In genomic region chr10:70477741-70478145, GRCm38 (mm10) we compare ENCODE assay signal across 15 mouse cellular contexts. TPM values are rescaled to one million over a fixed set of nuclear protein-coding genes. Genes with fewer than 3 reads are reported as not detected.
DNase-seq lines count a peak whose midpoint lies in the region; ATAC-seq and TF ChIP-seq lines count a peak whose summit lies in the region.
"Had no signal": no experiment of that assay in that cellular context is flagged by ENCODE, and none has a peak within 500 bp of the region (broad histone marks: within the 10 kb centered on the region; RNA-seq: fewer than 3 reads in every experiment).

No protein-coding gene starts in this region.

- no peak overlapping the region for H3K4me2 ChIP-seq in kidney, embryonic 16.5 days (replicated peaks; ENCODE audit: low read depth, low read length)
- H3K4me2 ChIP-seq: embryonic facial prominence, embryonic 12.5 days; forebrain, embryonic 12.5 days; hindbrain, embryonic 15.5 days; limb, embryonic 12.5 days; lung, embryonic 14.5 days had no signal

- no peaks in the 10 kb centered on the region; the same call in 1 of the 2 replicates for H3K27me3 ChIP-seq in thymus, adult 2 months (ENCODE audit: control insufficient read depth, insufficient read depth, low read length)
- H3K27me3 ChIP-seq in kidney, embryonic 16.5 days (ENCODE audit: insufficient read depth, low read length): no peaks in the 10 kb centered on the region
- H3K27me3 ChIP-seq: embryonic facial prominence, embryonic 12.5 days; forebrain, embryonic 12.5 days; hindbrain, embryonic 15.5 days; limb, embryonic 12.5 days had no signal

- intact Hi-C loops in left cerebral cortex, postnatal 4 days (cut with DNase I): no loop called here
- intact Hi-C loops in left cerebral cortex, postnatal 36 days (cut with DNase I): no loop called here
- intact Hi-C loops in heart, postnatal 36 days (cut with DNase I): no loop called here

- TF ChIP-seq POLR2A in thymus, adult 2 months (IDR thresholded peaks at IDR 0.05; ENCODE audit: control insufficient read depth, extremely low read depth, insufficient read depth, low read length, poor library complexity): no peak

- DNase-seq in left cerebral cortex, postnatal 4 days: peak; percentile 17
- DNase-seq in left cerebral cortex, postnatal 36 days (ENCODE audit: low spot score in 2 of 2): no peak
- peak; percentile 61 for DNase-seq in brain, adult 2 months (ENCODE audit: low read depth, low spot score)
- peak; percentile 84 to 85 for DNase-seq in cerebellum, postnatal 10 days
- peak; percentile 16 to 51 for DNase-seq in heart, postnatal 36 days
- DNase-seq in thymus, adult 2 months: no peak
- no peak for DNase-seq in ovary, postnatal 10 days (ENCODE audit: low spot score)
- DNase-seq: kidney, adult 9 months; layer of hippocampus, adult 9-11 months; lung, embryonic 14.5 days had no signal

- no peak for ATAC-seq in kidney, embryonic 16.5 days (ENCODE audit: low FRiP score, low TSS enrichment)

- H3K4me1 ChIP-seq in thymus, adult 2 months (replicated peaks; ENCODE audit: control insufficient read depth, insufficient read depth, low read length): no peaks in the 10 kb centered on the region
- no peaks in the 10 kb centered on the region for H3K4me1 ChIP-seq in kidney, embryonic 16.5 days (ENCODE audit: insufficient read depth, low read length)
- H3K4me1 ChIP-seq: embryonic facial prominence, embryonic 12.5 days; forebrain, embryonic 12.5 days; hindbrain, embryonic 15.5 days; limb, embryonic 12.5 days had no signal

- TF ChIP-seq CTCF in thymus, adult 2 months (IDR thresholded peaks at IDR 0.05; ENCODE audit: borderline replicate concordance, control insufficient read depth, extremely low read depth, insufficient read depth, low read length, poor library complexity): no peak

- H3K4me3 ChIP-seq in thymus, adult 2 months (ENCODE audit: control insufficient read depth, insufficient read depth, low read length): no peak overlapping the region
- no peak overlapping the region for H3K4me3 ChIP-seq in kidney, embryonic 16.5 days (ENCODE audit: low read length)
- H3K4me3 ChIP-seq: embryonic facial prominence, embryonic 12.5 days; forebrain, embryonic 12.5 days; hindbrain, embryonic 15.5 days; limb, embryonic 12.5 days had no signal

- no peaks in the 10 kb centered on the region; the same call in 1 of the 2 replicates for H3K9me3 ChIP-seq in kidney, embryonic 16.5 days (ENCODE audit: low read length)
- H3K9me3 ChIP-seq: embryonic facial prominence, embryonic 12.5 days; hindbrain, embryonic 15.5 days; limb, embryonic 12.5 days had no signal

- H3K27ac ChIP-seq in thymus, adult 2 months (ENCODE audit: control insufficient read depth, insufficient read depth, low read length): no peak overlapping the region
- no peak overlapping the region for H3K27ac ChIP-seq in kidney, embryonic 16.5 days (ENCODE audit: low read length)
- H3K27ac ChIP-seq: embryonic facial prominence, embryonic 12.5 days; forebrain, embryonic 12.5 days; hindbrain, embryonic 15.5 days; limb, embryonic 12.5 days had no signal

- no peaks in the 10 kb centered on the region for H3K36me3 ChIP-seq in thymus, adult 2 months (ENCODE audit: control insufficient read depth, insufficient read depth, low read length)
- H3K36me3 ChIP-seq in kidney, embryonic 16.5 days (ENCODE audit: insufficient read depth, low read length): peaks cover 5% of the 10 kb centered on the region; the same call in 1 of the 2 replicates

- H3K9ac ChIP-seq in kidney, embryonic 16.5 days (replicated peaks; ENCODE audit: low read length): no peak overlapping the region
- H3K9ac ChIP-seq: embryonic facial prominence, embryonic 12.5 days; forebrain, embryonic 12.5 days; hindbrain, embryonic 15.5 days; limb, embryonic 12.5 days; lung, embryonic 14.5 days had no signal

- 94% methylated on average over 10 of the region's 10 CpGs for WGBS in thymus, adult 2 months
- 91% methylated on average over 10 of the region's 10 CpGs for WGBS in kidney, embryonic 16.5 days

RNA-seq across cellular contexts. Expression of gene Fam13c, which starts 37.5 kb away (rescaled TPM):
- 10 to 100 TPM; 41.3 to 42.4 TPM for total RNA-seq in left cerebral cortex, postnatal 4 days (2021)
- 10 to 100 TPM; 52.7 to 59.2 TPM for total RNA-seq in left cerebral cortex, postnatal 36 days (2021)
- total RNA-seq in heart, postnatal 36 days (2021): 1 to 10 TPM; 4.9 to 6.3 TPM
- 0.42 and 0.69 TPM in 2 replicates for polyA plus RNA-seq in thymus, adult 2 months (2012; rRNA removed)
- 6.6 and 6.7 TPM in 2 replicates for polyA plus RNA-seq in kidney, embryonic 16.5 days (2015; fragmentation: Nextera tagmentation; extraction: Ambion mirVana)

Comparison
In these comparisons a context has a peak if more than half of its experiments do, and no peak if none do; other contexts are left out.
1. DNase-seq: peak in left cerebral cortex, postnatal 4 days (single experiment), brain, adult 2 months (single experiment), cerebellum, postnatal 10 days (2 of 2) and heart, postnatal 36 days (2 of 2); none in left cerebral cortex, postnatal 36 days (0 of 2), thymus, adult 2 months (single experiment) and ovary, postnatal 10 days (single experiment).
2. RNA of gene Fam13c, which starts 37.5 kb away (total RNA-seq): 52.7 to 59.2 TPM in left cerebral cortex, postnatal 36 days and 41.3 to 42.4 TPM in left cerebral cortex, postnatal 4 days; 4.9 to 6.3 TPM in heart, postnatal 36 days; every median in the first group is over 4 times any median in the second.